Comparison of ENCODE assay signal across 9 mouse cellular contexts in genomic region chr11:75406865-75407264, GRCm38 (mm10). TPM values are rescaled to one million over a fixed set of nuclear protein-coding genes. Genes with fewer than 3 reads are reported as not detected.
DNase-seq lines count a peak whose midpoint lies in the region; ATAC-seq and TF ChIP-seq lines count a peak whose summit lies in the region.
"Had no signal": no experiment of that assay in that cellular context is flagged by ENCODE, and none has a peak within 500 bp of the region (broad histone marks: within the 10 kb centered on the region; RNA-seq: fewer than 3 reads in every experiment).

No protein-coding gene starts in this region.

- H3K4me1 ChIP-seq in kidney, postnatal 0 days (replicated peaks; ENCODE audit: insufficient read depth, low read length), result 0 out of 2 replicates have a peak, but pooled peaks cover 3% of the 10 kb centered on the region

- H3K9ac ChIP-seq in kidney, postnatal 0 days (ENCODE audit: low read depth, low read length), result no peak overlapping the region

- H3K4me2 ChIP-seq in kidney, postnatal 0 days (ENCODE audit: low read length), result no peak overlapping the region

- peak; percentile 76 for TF ChIP-seq CTCF in kidney, postnatal 0 days (IDR thresholded peaks at IDR 0.05; ENCODE audit: low read depth)

- DNase-seq in kidney, postnatal 0 days (ENCODE audit: low spot score), result peak; percentile 19
- DNase-seq in kidney, adult 11 months, result no peak
- DNase-seq in ES-CJ7 (ENCODE audit: low read depth, low spot score), result peak; percentile 80
- peak; percentile 56 for DNase-seq in adrenal gland, postnatal 25 days
- DNase-seq in kidney, postnatal 14 days, result peak; percentile 53
- DNase-seq in MN1 (ENCODE audit: low spot score), result no peak
- DNase-seq in left cerebral cortex, postnatal 36 days (ENCODE audit: low spot score in 2 of 2), result no peak

- no peak for ATAC-seq in kidney, postnatal 0 days (replicated peaks; ENCODE audit: low FRiP score, low read depth)
- peak; percentile 58; the same call in 1 of the 2 replicates for ATAC-seq in neutrophil, adult 5-6 weeks (ENCODE audit: extremely low read depth, insufficient number of reproducible peaks, low FRiP score, poor library complexity, severe bottlenecking)

- H3K9me3 ChIP-seq in kidney, postnatal 0 days (replicated peaks; ENCODE audit: low read length), result no peaks in the 10 kb centered on the region
- H3K9me3 ChIP-seq: megakaryocyte, embryonic 14.5 days had no signal

- H3K27me3 ChIP-seq in kidney, postnatal 0 days (ENCODE audit: insufficient read depth, low read length), result no peaks in the 10 kb centered on the region
- H3K27me3 ChIP-seq: megakaryocyte, embryonic 14.5 days had no signal

- H3K27ac ChIP-seq in kidney, postnatal 0 days, result no peak overlapping the region

- no peaks in the 10 kb centered on the region for H3K36me3 ChIP-seq in kidney, postnatal 0 days (ENCODE audit: insufficient read depth, low read length)

- 45% methylated on average over 3 of the region's 3 CpGs for WGBS in kidney, postnatal 0 days

- intact Hi-C loops in left cerebral cortex, postnatal 36 days (cut with DNase I), result no loop called here

- no peak overlapping the region for H3K4me3 ChIP-seq in kidney, postnatal 0 days (replicated peaks; ENCODE audit: low read depth, low read length)
- H3K4me3 ChIP-seq: megakaryocyte, embryonic 14.5 days had no signal

RNA-seq across cellular contexts. Expression of gene Serpinf1, which starts 15.6 kb away (rescaled TPM):
- polyA plus RNA-seq in kidney, postnatal 0 days (2015; fragmentation: Nextera tagmentation; extraction: Ambion mirVana), result 90.9 and 98.4 TPM in 2 replicates
- total RNA-seq in adrenal gland, postnatal 25 days (2021), result 12.4 and 23.9 TPM in 2 replicates
- total RNA-seq in neutrophil, adult 5-6 weeks (2017), result not detected in 2 replicates
- total RNA-seq in left cerebral cortex, postnatal 36 days (2021), result 10 to 100 TPM; 13.9 to 18.7 TPM

RNA-seq across cellular contexts. Expression of gene Serpinf2, which starts 32.5 kb away (rescaled TPM):
- 45.2 and 57.0 TPM in 2 replicates for polyA plus RNA-seq in kidney, postnatal 0 days (2015; fragmentation: Nextera tagmentation; extraction: Ambion mirVana)
- total RNA-seq in adrenal gland, postnatal 25 days (2021), result 7.7 TPM in 1 of 2 replicates, not detected in the other
- 0.47 and 1.2 TPM in 2 replicates for total RNA-seq in neutrophil, adult 5-6 weeks (2017)
- total RNA-seq in left cerebral cortex, postnatal 36 days (2021), result under 1 TPM in 1 of 2 experiments, not detected in 1; 0.22 TPM

RNA-seq across cellular contexts. Expression of gene Wdr81, which starts 47.7 kb away (rescaled TPM):
- 4.9 and 5.3 TPM in 2 replicates for polyA plus RNA-seq in kidney, postnatal 0 days (2015; fragmentation: Nextera tagmentation; extraction: Ambion mirVana)
- 21.9 and 23.5 TPM in 2 replicates for total RNA-seq in adrenal gland, postnatal 25 days (2021)
- 16.3 and 17.8 TPM in 2 replicates for total RNA-seq in neutrophil, adult 5-6 weeks (2017)
- 10 to 100 TPM; 20.1 to 20.4 TPM for total RNA-seq in left cerebral cortex, postnatal 36 days (2021)

RNA-seq across cellular contexts. Expression of gene Tlcd2, which starts 54.6 kb away (rescaled TPM):
- 9.3 and 11.8 TPM in 2 replicates for polyA plus RNA-seq in kidney, postnatal 0 days (2015; fragmentation: Nextera tagmentation; extraction: Ambion mirVana)
- total RNA-seq in adrenal gland, postnatal 25 days (2021), result 16.2 and 16.8 TPM in 2 replicates
- total RNA-seq in neutrophil, adult 5-6 weeks (2017), result 3.3 and 5.6 TPM in 2 replicates
- total RNA-seq in left cerebral cortex, postnatal 36 days (2021), result under 1 TPM in 1 of 2 experiments, not detected in 1; 0.47 TPM

RNA-seq across cellular contexts. Expression of gene Smyd4, which starts 58.6 kb away (rescaled TPM):
- 9.0 and 9.8 TPM in 2 replicates for polyA plus RNA-seq in kidney, postnatal 0 days (2015; fragmentation: Nextera tagmentation; extraction: Ambion mirVana)
- 7.0 and 9.3 TPM in 2 replicates for total RNA-seq in adrenal gland, postnatal 25 days (2021)
- total RNA-seq in neutrophil, adult 5-6 weeks (2017), result 13.8 and 14.0 TPM in 2 replicates
- 10 to 100 TPM; 13.2 to 16.4 TPM for total RNA-seq in left cerebral cortex, postnatal 36 days (2021)

Comparison
In these comparisons a context has a peak if more than half of its experiments do, and no peak if none do; other contexts are left out.
1. DNase-seq: peak in kidney, postnatal 0 days (single experiment), ES-CJ7 (single experiment), adrenal gland, postnatal 25 days (single experiment) and kidney, postnatal 14 days (single experiment); none in kidney, adult 11 months (single experiment), MN1 (single experiment) and left cerebral cortex, postnatal 36 days (0 of 2).
2. RNA of gene Serpinf1, which starts 15.6 kb away (total RNA-seq): 13.9 to 18.7 TPM in left cerebral cortex, postnatal 36 days and 12.4 to 23.9 TPM in adrenal gland, postnatal 25 days; not detected in neutrophil, adult 5-6 weeks; every median in the first group is over 10 times any median in the second.